ENCODE assay signal across 8 mouse cellular contexts in the genomic region with DNA sequence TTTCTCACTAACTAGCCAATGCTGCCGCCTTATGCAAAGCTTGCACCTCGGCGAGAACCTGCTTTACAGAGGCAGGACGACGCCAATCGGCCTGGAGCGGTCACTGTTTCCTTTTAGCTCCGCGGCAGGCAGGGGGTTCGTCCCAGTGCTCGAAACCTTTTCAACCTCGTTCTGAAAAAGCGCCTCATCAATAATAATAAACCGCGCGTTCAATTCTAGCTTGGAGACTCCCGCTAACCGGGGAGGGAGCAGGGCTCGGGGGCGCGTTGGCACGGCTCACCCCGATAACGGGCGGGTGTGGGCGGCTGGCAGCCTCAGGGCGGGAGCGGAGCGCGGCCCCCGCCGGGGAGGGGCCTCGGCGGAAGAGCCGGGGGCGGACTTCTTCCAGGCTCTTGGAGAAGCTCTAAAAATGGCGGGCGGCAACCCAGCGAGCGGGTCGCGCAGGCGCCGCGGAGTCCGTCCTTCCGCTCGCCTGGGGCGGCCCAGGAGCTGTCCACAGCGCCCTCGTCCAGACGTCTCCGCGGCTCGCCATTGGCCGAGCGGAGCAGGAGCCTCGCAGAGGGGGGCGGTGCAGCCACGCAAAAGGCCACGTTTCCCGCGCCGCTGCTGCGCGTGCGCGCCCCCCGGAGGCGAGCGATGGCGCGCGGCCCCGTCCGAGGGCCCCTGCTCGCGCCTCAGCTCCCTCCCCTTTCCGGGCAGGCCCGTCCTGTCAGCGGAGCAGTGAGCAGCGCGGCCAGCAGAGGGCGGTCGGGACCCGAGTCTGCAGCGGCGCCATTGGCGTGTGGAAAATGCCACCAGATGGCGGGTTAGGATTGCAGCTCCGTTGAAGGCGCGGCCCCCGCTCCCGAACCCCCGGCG. TPM values are rescaled to one million over a fixed set of nuclear protein-coding genes. Genes with fewer than 3 reads are reported as not detected.
DNase-seq lines count a peak whose midpoint lies in the region; ATAC-seq lines count a peak whose summit lies in the region.

No protein-coding gene starts in this region.

- H3K9me3 ChIP-seq in hindbrain, embryonic 14.5 days (ENCODE audit: control insufficient read depth, low read length) = no peaks in the 10 kb centered on the region

- peaks cover 32% of the 10 kb centered on the region for H3K4me1 ChIP-seq in hindbrain, embryonic 14.5 days (replicated peaks; ENCODE audit: control insufficient read depth, insufficient read depth, low read length)

- peak overlapping the region; percentile 95 for H3K9ac ChIP-seq in hindbrain, embryonic 14.5 days

- peak; percentile 97 for DNase-seq in R1 (ENCODE audit: low read depth, low spot score)
- DNase-seq in cerebellum, postnatal 25 days = peak; percentile 100
- peak; percentile 99 to 100 for DNase-seq in frontal cortex, postnatal 25 days (ENCODE audit: low spot score in 2 of 2)
- DNase-seq in hindbrain, embryonic 14.5 days (ENCODE audit: low spot score) = peak; percentile 99
- peak; percentile 99 to 100 for DNase-seq in layer of hippocampus, postnatal 36 days
- DNase-seq in lung, postnatal 36 days = peak; percentile 99
- DNase-seq in retina, postnatal 1 day = peak; percentile 99
- DNase-seq in urinary bladder, adult 18-20 months (ENCODE audit: low spot score in 2 of 2) = peak; percentile 97 to 98

- peak overlapping the region; percentile 78 for H3K4me2 ChIP-seq in hindbrain, embryonic 14.5 days (replicated peaks)

- H3K36me3 ChIP-seq in hindbrain, embryonic 14.5 days (replicated peaks; ENCODE audit: control insufficient read depth, insufficient read depth) = no peaks in the 10 kb centered on the region

- peak; percentile 98 for ATAC-seq in hindbrain, embryonic 14.5 days (ENCODE audit: low FRiP score)

- peak overlapping the region; percentile 92 for H3K4me3 ChIP-seq in hindbrain, embryonic 14.5 days (replicated peaks; ENCODE audit: low read length)

- H3K27me3 ChIP-seq in hindbrain, embryonic 14.5 days (ENCODE audit: control insufficient read depth, insufficient read depth, low read length) = no peaks in the 10 kb centered on the region

- under 1% methylated on average over 72 of the region's 97 CpGs for WGBS in hindbrain, embryonic 14.5 days

- peak overlapping the region; percentile 100 for H3K27ac ChIP-seq in hindbrain, embryonic 14.5 days

RNA-seq across cellular contexts. Expression of gene Stag1, which starts 45.5 kb away (rescaled TPM):
- 30.9 and 39.5 TPM in 2 replicates for polyA plus RNA-seq in hindbrain, embryonic 14.5 days (2014; fragmentation: Nextera tagmentation; extraction: Ambion mirVana)
- 10 to 100 TPM; 56.8 to 67.8 TPM for total RNA-seq in layer of hippocampus, postnatal 36 days (2021)

Comparison
In these comparisons a context has a peak if more than half of its experiments do, and no peak if none do; other contexts are left out.
1. Peak in every context shown above with its lines: DNase-seq, ATAC-seq, H3K4me3 ChIP-seq and H3K27ac ChIP-seq.